Mouse (Mus musculus) intestine, postnatal 0 days (tissue): ENCODE data around the gene Ilf3. TPM values are rescaled to one million over a fixed set of nuclear protein-coding genes. Genes with fewer than 3 reads are reported as not detected.
A peak's percentile ranks its signal among the peaks of the same experiment; 100 is the strongest.

Experiments
- ATAC-seq: fragments of 200-750 bp; cut with Nextera tagmentation; 2 replicates; pipeline ENCODE4 v1.8.0; 2017; ENCODE audit warnings: mild to moderate bottlenecking, moderate TSS enrichment, moderate library complexity
- H3K27ac ChIP-seq: fragments of 300-500 bp; sonication (generic); 2 replicates; pipeline ENCODE4 v1.5.1; 2014; ENCODE audit warnings: mild to moderate bottlenecking, low read depth, low read length, moderate library complexity
- H3K27me3 ChIP-seq: fragments of 300-500 bp; sonication (generic); replicated peaks from 2 replicates; pipeline ENCODE4 v1.6.1; 2014; ENCODE audit warnings: low read length, mixed read lengths; ENCODE audit not compliant: control insufficient read depth, insufficient read depth
- H3K36me3 ChIP-seq: fragments of 300-500 bp; sonication (generic); 2 replicates; pipeline ENCODE4 v1.6.1; 2014; ENCODE audit warnings: mild to moderate bottlenecking, moderate library complexity; ENCODE audit not compliant: control insufficient read depth, insufficient read depth
- H3K4me1 ChIP-seq: fragments of 300-500 bp; sonication (generic); replicated peaks from 2 replicates; pipeline ENCODE4 v1.6.1; 2014; ENCODE audit warnings: antibody characterized with exemption, low read length, mixed read lengths; ENCODE audit not compliant: control insufficient read depth, insufficient read depth
- H3K4me2 ChIP-seq: fragments of 300-500 bp; sonication (generic); replicated peaks from 2 replicates; pipeline ENCODE4 v1.6.1; 2014; ENCODE audit warnings: low read depth, mild to moderate bottlenecking, moderate library complexity
- H3K4me3 ChIP-seq: fragments of 300-500 bp; sonication (generic); 2 replicates; pipeline ENCODE4 v1.5.1; 2014; ENCODE audit warnings: low read depth, low read length
- H3K9ac ChIP-seq: fragments of 300-500 bp; sonication (generic); 2 replicates; pipeline ENCODE4 v1.6.1; 2014; ENCODE audit warnings: mild to moderate bottlenecking, low read depth, low read length
- H3K9me3 ChIP-seq: fragments of 300-500 bp; sonication (generic); 2 replicates; pipeline ENCODE4 v1.6.1; 2016; ENCODE audit warnings: mixed run types; ENCODE audit not compliant: control insufficient read depth
- CTCF ChIP-seq: sonication (generic); IDR thresholded peaks from 2 replicates; pipeline ENCODE4 v1.5.1; 2016; ENCODE audit warnings: low read depth, mild to moderate bottlenecking, control low read depth, antibody characterized with exemption, moderate library complexity
- WGBS: fragments of 180-500 bp; shearing (Covaris S2); extraction: QIAGEN DNeasy Blood & Tissue Kit; methylation state at CpG from one replicate; pipeline ENCODE4 v1.1.7; 2014; 5-methylcytosine and 5-hydroxymethylcytosine counted together
- polyA plus RNA-seq: library from polyadenylated mRNA; unstranded; fragments of >200 nt; fragmentation: Nextera tagmentation; extraction: Ambion mirVana; gene quantifications from 2 replicates; pipeline ENCODE4 v1.2.1, GENCODE M21; 2015

Gene Ilf3
- polyA plus RNA-seq, 1 experiment from 2014 or later: 41.0 TPM

DNA sequence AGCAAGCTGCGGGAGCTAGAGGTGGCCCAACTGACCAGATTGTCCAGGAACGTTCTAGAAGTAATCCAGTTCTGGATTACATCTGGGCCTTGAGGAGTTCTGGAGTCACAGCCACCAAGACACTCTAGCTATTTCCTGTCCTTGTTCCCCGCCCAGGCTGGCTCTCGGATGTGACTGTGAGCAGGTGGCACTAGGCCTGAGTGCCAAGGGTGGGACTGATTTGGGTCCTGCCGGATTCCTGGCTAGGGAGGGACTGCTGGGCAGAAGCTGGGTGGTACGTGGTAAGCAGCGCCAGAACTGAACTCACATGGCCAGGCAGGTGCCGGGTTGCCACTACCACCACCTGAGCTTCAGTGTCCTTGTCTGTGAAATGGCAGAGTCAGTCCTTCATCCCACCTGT lies 83.7 kb downstream of the Ilf3 start:
- H3K27ac ChIP-seq: peak overlapping the region; percentile 28
- no peaks in the 10 kb centered on the region for H3K36me3 ChIP-seq
- H3K4me2 ChIP-seq: no peak overlapping the region
- H3K4me3 ChIP-seq: no peak overlapping the region
- no peaks in the 10 kb centered on the region for H3K27me3 ChIP-seq
- H3K9ac ChIP-seq: no peak overlapping the region
- ATAC-seq: no peak
- H3K4me1 ChIP-seq: peaks cover 2% of the 10 kb centered on the region; the same call in 1 of the 2 replicates
- 68% methylated on average over 8 of the region's 8 CpGs for WGBS
- no peak for TF ChIP-seq CTCF
- no peaks in the 10 kb centered on the region for H3K9me3 ChIP-seq

DNA sequence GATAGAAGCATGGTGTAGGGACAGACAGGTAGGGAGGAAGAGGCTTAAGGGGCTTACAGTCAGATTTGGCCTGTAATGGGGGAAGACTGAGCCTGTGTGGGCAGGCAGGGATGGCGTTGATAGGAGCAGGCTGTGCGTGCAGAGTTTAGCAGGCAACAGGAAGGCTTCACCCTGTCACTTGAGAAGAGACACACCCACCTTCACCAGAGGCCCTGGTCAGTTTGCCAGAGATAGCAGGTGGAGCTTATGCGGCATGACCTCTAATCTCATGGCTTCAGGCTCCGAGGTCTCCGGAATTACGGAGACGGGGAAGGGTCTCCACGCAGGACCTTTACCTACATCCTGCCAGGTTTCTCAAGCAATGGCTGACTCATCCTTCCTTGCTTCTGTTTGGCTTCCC lies 84.2 kb downstream of the Ilf3 start:
- WGBS: 36% methylated on average over 8 of the region's 8 CpGs
- no peak for TF ChIP-seq CTCF
- no peak overlapping the region for H3K9ac ChIP-seq

DNA sequence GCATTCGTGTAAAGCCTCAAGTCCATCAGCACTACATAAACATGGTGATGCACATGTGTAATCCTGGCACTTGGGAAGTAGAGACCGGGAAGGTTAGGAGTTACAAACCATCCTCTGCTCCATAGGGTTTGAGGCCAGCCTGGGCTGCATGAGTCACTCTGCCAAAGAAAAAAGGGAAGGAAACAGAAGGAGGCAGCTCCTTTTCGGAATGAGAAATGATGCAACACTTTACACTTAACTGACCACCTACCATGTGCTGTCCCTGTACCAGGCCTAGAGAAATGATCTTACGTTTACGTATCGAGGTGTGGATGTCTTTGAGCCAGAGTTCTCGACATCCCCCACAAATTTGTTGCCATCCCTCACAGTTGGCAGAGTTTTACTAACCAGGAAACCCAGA lies 85.3 kb downstream of the Ilf3 start:
- Histone ChIP-seq H3K4me3 (no peak overlapping the region), H3K27ac (no peak overlapping the region), H3K36me3 (peaks cover under 1% of the 10 kb centered on the region; the same call in 1 of the 2 replicates), H3K4me2 (no peak overlapping the region), H3K9me3 (no peaks in the 10 kb centered on the region), H3K4me1 (peaks cover 2% of the 10 kb centered on the region; the same call in 1 of the 2 replicates), H3K9ac (no peak overlapping the region), H3K27me3 (no peaks in the 10 kb centered on the region)
- no peak for TF ChIP-seq CTCF
- no peak for ATAC-seq
- WGBS: 84% methylated on average over 7 of the region's 7 CpGs

More for the DNA sequence above, 84.2 kb downstream of the Ilf3 start:
- peak overlapping the region; percentile 28 for H3K27ac ChIP-seq
- peaks cover 2% of the 10 kb centered on the region; the same call in 1 of the 2 replicates for H3K4me1 ChIP-seq
- no peaks in the 10 kb centered on the region for H3K9me3 ChIP-seq
- H3K4me2 ChIP-seq: 0 out of 2 replicates have a peak overlapping the region, but pooled peaks have one; percentile 6
- H3K36me3 ChIP-seq: no peaks in the 10 kb centered on the region
- ATAC-seq: no peak
- H3K4me3 ChIP-seq: no peak overlapping the region
- no peaks in the 10 kb centered on the region for H3K27me3 ChIP-seq

DNA sequence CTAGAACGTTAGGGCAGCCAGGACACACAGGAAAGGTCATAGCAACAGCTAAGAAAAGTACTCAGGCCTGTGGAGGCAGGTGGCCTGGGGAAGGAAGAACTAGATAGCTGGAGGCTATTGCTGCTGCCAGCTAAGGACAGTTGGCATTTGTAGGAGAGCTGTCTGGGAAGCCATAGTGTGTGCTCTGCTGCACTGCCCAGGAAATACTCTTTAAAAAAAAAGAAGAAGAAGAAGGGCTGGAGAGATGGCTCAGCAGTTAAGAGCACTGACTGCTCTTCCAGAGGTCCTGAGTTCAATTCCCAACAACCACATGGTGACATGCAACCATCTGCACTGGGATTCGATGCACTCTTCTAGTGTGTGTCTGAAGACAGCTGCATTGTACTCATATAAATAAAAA lies 85.8 kb downstream of the Ilf3 start:
- Histone ChIP-seq H3K4me2 (no peak overlapping the region), H3K9ac (no peak overlapping the region), H3K4me1 (peaks cover 2% of the 10 kb centered on the region; the same call in 1 of the 2 replicates), H3K4me3 (no peak overlapping the region), H3K9me3 (no peaks in the 10 kb centered on the region), H3K27ac (no peak overlapping the region), H3K36me3 (peaks cover 5% of the 10 kb centered on the region), H3K27me3 (no peaks in the 10 kb centered on the region)
- no peak for TF ChIP-seq CTCF
- no peak for ATAC-seq
- WGBS: 81% methylated on average over 2 of the region's 2 CpGs

DNA sequence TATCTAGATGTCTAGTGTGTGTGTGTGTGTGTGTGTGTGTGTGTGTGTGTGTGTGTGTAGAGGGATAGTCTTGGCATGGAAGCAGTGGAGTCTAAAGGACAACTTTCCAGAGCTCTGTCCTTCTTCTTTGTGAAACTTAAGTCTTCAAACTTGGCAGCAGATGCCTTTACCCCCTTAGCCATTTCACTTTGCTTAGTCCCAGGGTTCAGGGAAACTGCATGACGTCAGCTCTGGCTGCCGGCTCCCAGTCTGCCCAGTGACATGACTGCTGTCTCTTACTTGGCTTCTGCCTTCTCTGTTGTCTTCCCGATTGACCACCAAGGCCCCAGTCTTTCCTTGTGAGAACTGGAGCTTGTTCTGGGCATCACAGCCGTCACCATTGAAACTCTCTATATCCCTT lies 86.9 kb downstream of the Ilf3 start:
- TF ChIP-seq CTCF: no peak
- H3K9me3 ChIP-seq: no peaks in the 10 kb centered on the region
- H3K4me3 ChIP-seq: no peak overlapping the region
- H3K4me2 ChIP-seq: no peak overlapping the region
- 77% methylated on average over 4 of the region's 4 CpGs for WGBS
- H3K4me1 ChIP-seq: peaks cover 2% of the 10 kb centered on the region; the same call in 1 of the 2 replicates
- H3K9ac ChIP-seq: no peak overlapping the region
- no peaks in the 10 kb centered on the region for H3K27me3 ChIP-seq
- peaks cover 9% of the 10 kb centered on the region for H3K36me3 ChIP-seq
- ATAC-seq: no peak
- H3K27ac ChIP-seq: no peak overlapping the region

Other genes starting within 250 kb of the Ilf3 start
- 8.0 and 9.2 TPM in 2 replicates for gene Tyk2, start 236.6 kb upstream of the Ilf3 start, polyA plus RNA-seq
- gene Cdc37, start 217.9 kb upstream of the Ilf3 start, polyA plus RNA-seq: 113 and 115 TPM in 2 replicates
- gene Pde4a, start 202.2 kb upstream of the Ilf3 start, polyA plus RNA-seq: 2.8 and 3.5 TPM in 2 replicates
- 38.3 and 42.4 TPM in 2 replicates for gene Keap1, start 128.5 kb upstream of the Ilf3 start, polyA plus RNA-seq
- not detected in 2 replicates for gene S1pr5, start 119.4 kb upstream of the Ilf3 start, polyA plus RNA-seq
- 44.7 and 48.1 TPM in 2 replicates for gene Atg4d, start 102.6 kb upstream of the Ilf3 start, polyA plus RNA-seq
- gene Kri1, start 79.9 kb upstream of the Ilf3 start, polyA plus RNA-seq: 7.0 and 7.2 TPM in 2 replicates
- 24.1 and 25.8 TPM in 2 replicates for gene Cdkn2d, start 76.5 kb upstream of the Ilf3 start, polyA plus RNA-seq
- 192 and 208 TPM in 2 replicates for gene Ap1m2, start 55.5 kb upstream of the Ilf3 start, polyA plus RNA-seq
- 13.3 and 13.8 TPM in 2 replicates for gene Slc44a2, start 47.2 kb upstream of the Ilf3 start, polyA plus RNA-seq
- 16.9 and 17.9 TPM in 2 replicates for gene Qtrt1, start 44.0 kb downstream of the Ilf3 start, polyA plus RNA-seq
- 69.6 and 74.7 TPM in 2 replicates for gene Dnm2, start 57.0 kb downstream of the Ilf3 start, polyA plus RNA-seq
- gene Tmed1, start 142.4 kb downstream of the Ilf3 start, polyA plus RNA-seq: 31.1 and 31.4 TPM in 2 replicates
- 0.43 and 1.1 TPM in 2 replicates for gene AB124611, start 158.3 kb downstream of the Ilf3 start, polyA plus RNA-seq
- 10.0 and 11.9 TPM in 2 replicates for gene Carm1, start 179.0 kb downstream of the Ilf3 start, polyA plus RNA-seq
- gene Timm29, start 224.9 kb downstream of the Ilf3 start, polyA plus RNA-seq: 15.1 and 15.9 TPM in 2 replicates
- 19.2 and 20.1 TPM in 2 replicates for gene Yipf2, start 225.0 kb downstream of the Ilf3 start, polyA plus RNA-seq
- 22.1 and 24.4 TPM in 2 replicates for gene Smarca4, start 248.3 kb downstream of the Ilf3 start, polyA plus RNA-seq